Mouse (Mus musculus): ENCODE measurements at regions not wholly inside any gene's neighbourhood (a gene's known extent, or its start where the extent isn't known, plus 50 kb on each side); places are given as distances from the start of the nearest gene placed in this dataset.

- H3K36me3 ChIP-seq = no peaks in the 10 kb centered on the region
- H3K4me1 ChIP-seq = no peaks in the 10 kb centered on the region
- no peak overlapping the region for H3K4me3 ChIP-seq
- 47% methylated on average over 5 of the region's 5 CpGs for WGBS
- H3K4me2 ChIP-seq = no peak overlapping the region
- no peak overlapping the region for H3K9ac ChIP-seq
- no peaks in the 10 kb centered on the region for H3K27me3 ChIP-seq (replicated peaks)
- no peaks in the 10 kb centered on the region for H3K9me3 ChIP-seq
- H3K27ac ChIP-seq (replicated peaks) = no peak overlapping the region
- no peak for ATAC-seq (ENCODE audit: extremely low read depth, insufficient number of reproducible peaks, low FRiP score, low TSS enrichment)
Observed at GRCm38 (mm10) chr2:8429652-8430343, 920.4 kb upstream of the Celf2 start.

GRCm38 (mm10) chr2:8428145-8428544 lies 918.8 kb upstream of the Celf2 start:
- H3K36me3 ChIP-seq = no peaks in the 10 kb centered on the region
- H3K4me3 ChIP-seq = no peak overlapping the region
- no peak for ATAC-seq (ENCODE audit: extremely low read depth, insufficient number of reproducible peaks, low FRiP score, low TSS enrichment)
- H3K27ac ChIP-seq (replicated peaks) = no peak overlapping the region
- H3K4me1 ChIP-seq = no peaks in the 10 kb centered on the region
- H3K9ac ChIP-seq = no peak overlapping the region
- no peaks in the 10 kb centered on the region for H3K9me3 ChIP-seq
- H3K4me2 ChIP-seq = no peak overlapping the region
- 81% methylated on average over 2 of the region's 2 CpGs for WGBS
- H3K27me3 ChIP-seq (replicated peaks) = no peaks in the 10 kb centered on the region

GRCm38 (mm10) chr2:8427720-8428119 lies 918.4 kb upstream of the Celf2 start:
- H3K9me3 ChIP-seq = no peaks in the 10 kb centered on the region
- no peak overlapping the region for H3K4me2 ChIP-seq
- ATAC-seq (ENCODE audit: extremely low read depth, insufficient number of reproducible peaks, low FRiP score, low TSS enrichment) = no peak
- WGBS = 58% methylated on average over 1 of the region's 1 CpGs
- no peak overlapping the region for H3K9ac ChIP-seq
- no peaks in the 10 kb centered on the region for H3K36me3 ChIP-seq
- no peak overlapping the region for H3K27ac ChIP-seq (replicated peaks)
- H3K27me3 ChIP-seq (replicated peaks) = no peaks in the 10 kb centered on the region
- no peak overlapping the region for H3K4me3 ChIP-seq
- H3K4me1 ChIP-seq = no peaks in the 10 kb centered on the region

- H3K4me1 ChIP-seq = no peaks in the 10 kb centered on the region
- no peaks in the 10 kb centered on the region for H3K27me3 ChIP-seq (replicated peaks)
- no peak for ATAC-seq (ENCODE audit: extremely low read depth, insufficient number of reproducible peaks, low FRiP score, low TSS enrichment)
- H3K27ac ChIP-seq (replicated peaks) = no peak overlapping the region; the same call in 1 of the 2 replicates
- 37% methylated on average over 3 of the region's 3 CpGs for WGBS
- H3K4me3 ChIP-seq = no peak overlapping the region
- no peak overlapping the region for H3K9ac ChIP-seq
- H3K4me2 ChIP-seq = no peak overlapping the region
- no peaks in the 10 kb centered on the region for H3K36me3 ChIP-seq
- no peaks in the 10 kb centered on the region for H3K9me3 ChIP-seq
Observed at GRCm38 (mm10) chr2:8415917-8416316, 906.6 kb upstream of the Celf2 start.

GRCm38 (mm10) chr2:8394128-8394527 lies 884.8 kb upstream of the Celf2 start:
- H3K27ac ChIP-seq (replicated peaks) = no peak overlapping the region
- H3K4me2 ChIP-seq = 0 out of 2 replicates have a peak overlapping the region, but pooled peaks have one; percentile 18
- 40% methylated on average over 4 of the region's 4 CpGs for WGBS
- no peaks in the 10 kb centered on the region for H3K9me3 ChIP-seq
- no peak overlapping the region for H3K4me3 ChIP-seq
- H3K4me1 ChIP-seq = peaks cover 5% of the 10 kb centered on the region
- no peaks in the 10 kb centered on the region for H3K27me3 ChIP-seq (replicated peaks)
- no peak for ATAC-seq (ENCODE audit: extremely low read depth, insufficient number of reproducible peaks, low FRiP score, low TSS enrichment)
- no peak overlapping the region for H3K9ac ChIP-seq
- no peaks in the 10 kb centered on the region for H3K36me3 ChIP-seq

- H3K36me3 ChIP-seq = no peaks in the 10 kb centered on the region
- no peak overlapping the region for H3K4me2 ChIP-seq
- H3K4me1 ChIP-seq = peaks cover 5% of the 10 kb centered on the region
- H3K9me3 ChIP-seq = no peaks in the 10 kb centered on the region
- no peak overlapping the region for H3K27ac ChIP-seq (replicated peaks)
- no peak overlapping the region for H3K9ac ChIP-seq
- WGBS = 39% methylated on average over 2 of the region's 2 CpGs
- no peak overlapping the region for H3K4me3 ChIP-seq
- ATAC-seq (ENCODE audit: extremely low read depth, insufficient number of reproducible peaks, low FRiP score, low TSS enrichment) = no peak
- H3K27me3 ChIP-seq (replicated peaks) = no peaks in the 10 kb centered on the region
Observed at GRCm38 (mm10) chr2:8389530-8389929, 880.2 kb upstream of the Celf2 start.

GRCm38 (mm10) chr2:8380246-8380645 lies 870.9 kb upstream of the Celf2 start:
- ATAC-seq (ENCODE audit: extremely low read depth, insufficient number of reproducible peaks, low FRiP score, low TSS enrichment) = no peak
- no peaks in the 10 kb centered on the region for H3K4me1 ChIP-seq
- H3K9ac ChIP-seq = no peak overlapping the region
- no peak overlapping the region for H3K4me3 ChIP-seq
- no peak overlapping the region for H3K27ac ChIP-seq (replicated peaks)
- 38% methylated on average over 1 of the region's 1 CpGs for WGBS
- no peaks in the 10 kb centered on the region for H3K27me3 ChIP-seq (replicated peaks)
- no peaks in the 10 kb centered on the region for H3K9me3 ChIP-seq
- no peak overlapping the region for H3K4me2 ChIP-seq
- no peaks in the 10 kb centered on the region for H3K36me3 ChIP-seq

- no peak for ATAC-seq (ENCODE audit: extremely low read depth, insufficient number of reproducible peaks, low FRiP score, low TSS enrichment)
Observed at GRCm38 (mm10) chr2:8379590-8379989, 870.2 kb upstream of the Celf2 start.

GRCm38 (mm10) chr2:8347867-8348266 lies 838.5 kb upstream of the Celf2 start:
- Histone ChIP-seq H3K4me3 (no peak overlapping the region), H3K36me3 (no peaks in the 10 kb centered on the region), H3K9me3 (no peaks in the 10 kb centered on the region), H3K27me3 (replicated peaks) (no peaks in the 10 kb centered on the region), H3K4me1 (no peaks in the 10 kb centered on the region), H3K4me2 (no peak overlapping the region), H3K27ac (replicated peaks) (no peak overlapping the region), H3K9ac (no peak overlapping the region)
- ATAC-seq (ENCODE audit: extremely low read depth, insufficient number of reproducible peaks, low FRiP score, low TSS enrichment) = no peak
- WGBS = 64% methylated on average over 1 of the region's 1 CpGs

More at GRCm38 (mm10) chr2:8379590-8379989, 870.2 kb upstream of the Celf2 start:
- Histone ChIP-seq H3K27me3 (replicated peaks) (no peaks in the 10 kb centered on the region), H3K9ac (no peak overlapping the region), H3K4me2 (no peak overlapping the region), H3K4me3 (no peak overlapping the region), H3K9me3 (no peaks in the 10 kb centered on the region), H3K4me1 (no peaks in the 10 kb centered on the region), H3K27ac (replicated peaks) (no peak overlapping the region), H3K36me3 (no peaks in the 10 kb centered on the region)
- WGBS = 81% methylated on average over 3 of the region's 3 CpGs

GRCm38 (mm10) chr2:8344748-8345147 lies 835.4 kb upstream of the Celf2 start:
- H3K9me3 ChIP-seq = no peaks in the 10 kb centered on the region
- no peak for ATAC-seq (ENCODE audit: extremely low read depth, insufficient number of reproducible peaks, low FRiP score, low TSS enrichment)
- H3K4me2 ChIP-seq = no peak overlapping the region
- no peaks in the 10 kb centered on the region for H3K27me3 ChIP-seq (replicated peaks)
- WGBS = 47% methylated on average over 3 of the region's 3 CpGs
- H3K4me3 ChIP-seq = no peak overlapping the region
- no peaks in the 10 kb centered on the region for H3K36me3 ChIP-seq
- H3K9ac ChIP-seq = no peak overlapping the region
- H3K4me1 ChIP-seq = no peaks in the 10 kb centered on the region
- no peak overlapping the region for H3K27ac ChIP-seq (replicated peaks)

GRCm38 (mm10) chr2:8338271-8338670 lies 828.9 kb upstream of the Celf2 start:
- no peak overlapping the region for H3K27ac ChIP-seq (replicated peaks)
- ATAC-seq (ENCODE audit: extremely low read depth, insufficient number of reproducible peaks, low FRiP score, low TSS enrichment) = no peak
- no peak overlapping the region for H3K4me3 ChIP-seq
- H3K4me1 ChIP-seq = no peaks in the 10 kb centered on the region
- H3K9me3 ChIP-seq = no peaks in the 10 kb centered on the region
- H3K9ac ChIP-seq = no peak overlapping the region
- H3K27me3 ChIP-seq (replicated peaks) = no peaks in the 10 kb centered on the region
- H3K36me3 ChIP-seq = no peaks in the 10 kb centered on the region
- no peak overlapping the region for H3K4me2 ChIP-seq
- WGBS = 77% methylated on average over 7 of the region's 7 CpGs

GRCm38 (mm10) chr2:8296001-8296400 lies 786.6 kb upstream of the Celf2 start:
- H3K27ac ChIP-seq (replicated peaks) = no peak overlapping the region
- no peak overlapping the region for H3K4me3 ChIP-seq
- no peaks in the 10 kb centered on the region for H3K4me1 ChIP-seq
- no peak overlapping the region for H3K4me2 ChIP-seq
- no peak for ATAC-seq (ENCODE audit: extremely low read depth, insufficient number of reproducible peaks, low FRiP score, low TSS enrichment)
- no peaks in the 10 kb centered on the region for H3K27me3 ChIP-seq (replicated peaks)
- 67% methylated on average over 2 of the region's 2 CpGs for WGBS
- no peak overlapping the region for H3K9ac ChIP-seq
- no peaks in the 10 kb centered on the region for H3K9me3 ChIP-seq
- H3K36me3 ChIP-seq = no peaks in the 10 kb centered on the region

Data from heart, embryonic 13.5 days (tissue).